Mouse (Mus musculus) neutrophil, adult 5-6 weeks (primary cell): Measurements from ENCODE around the gene Crlf1. TPM values are rescaled to one million over a fixed set of nuclear protein-coding genes. Genes with fewer than 3 reads are reported as not detected.
A peak's percentile ranks its signal among the peaks of the same experiment; 100 is the strongest.

Source experiments
- ATAC-seq: fragments of 151-379, 151-347 bp; 2 replicates; pipeline ENCODE4 v1.8.0; 2017; ENCODE audit warnings: mild to moderate bottlenecking, moderate TSS enrichment; ENCODE audit not compliant: insufficient number of reproducible peaks, poor library complexity, low FRiP score, severe bottlenecking; ENCODE audit errors: extremely low read depth
- total RNA-seq: library from RNA; stranded (forward); fragments of 200-1000 nt; gene quantifications from 2 replicates; pipeline ENCODE4 v1.2.3, GENCODE M21; 2017

The Crlf1 gene
- total RNA-seq, 1 experiment from 2014 or later = not detected

- ATAC-seq = no peak
Observed at GRCm38 (mm10) chr8:70511770-70512169, 18.8 kb downstream of the Crlf1 start.

GRCm38 (mm10) chr8:70512253-70512903, 19.4 kb downstream of the Crlf1 start:
- no peak for ATAC-seq

GRCm38 (mm10) chr8:70513441-70513840, 20.5 kb downstream of the Crlf1 start:
- no peak for ATAC-seq

DNA sequence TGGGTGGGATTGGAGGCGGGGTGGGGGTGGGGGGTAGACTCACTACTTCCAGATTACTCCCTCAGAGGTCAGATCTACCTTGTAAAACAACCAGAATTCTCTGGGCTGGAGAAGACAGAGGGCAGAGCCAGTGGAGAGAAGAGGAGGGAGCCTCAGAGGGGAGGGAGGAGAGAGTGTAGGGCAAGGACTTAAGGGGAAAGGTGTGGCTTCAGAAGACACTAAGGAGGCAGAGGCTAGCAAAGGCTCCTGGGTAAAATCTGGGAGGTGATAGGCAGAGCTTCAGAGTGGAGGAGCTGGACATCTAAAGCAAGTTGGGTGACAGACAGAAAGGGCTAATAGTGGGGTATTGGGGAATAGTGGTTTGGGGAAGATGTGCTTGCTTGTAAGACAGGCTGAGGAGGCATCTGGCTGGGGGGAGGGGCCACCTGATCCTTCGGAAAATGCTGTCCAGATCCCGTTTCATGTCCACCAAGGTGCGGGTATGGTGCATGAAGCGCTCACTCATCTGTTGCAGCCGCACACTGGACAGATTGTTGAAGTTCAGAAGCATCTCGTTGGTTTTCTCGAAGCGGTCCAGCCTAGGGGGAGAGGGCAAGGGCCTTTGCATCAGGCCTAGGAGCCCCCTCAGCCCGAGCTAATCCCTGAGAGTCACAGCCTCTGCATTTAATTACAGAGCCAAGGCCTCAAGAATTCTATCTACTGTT, 25.1 kb downstream of the Crlf1 start:
- ATAC-seq = no peak

GRCm38 (mm10) chr8:70519043-70519442, 26.1 kb downstream of the Crlf1 start:
- ATAC-seq = no peak

GRCm38 (mm10) chr8:70519606-70520005, 26.6 kb downstream of the Crlf1 start:
- ATAC-seq = no peak

- ATAC-seq = peak; percentile 91
Observed at GRCm38 (mm10) chr8:70522592-70523403, 29.8 kb downstream of the Crlf1 start.

DNA sequence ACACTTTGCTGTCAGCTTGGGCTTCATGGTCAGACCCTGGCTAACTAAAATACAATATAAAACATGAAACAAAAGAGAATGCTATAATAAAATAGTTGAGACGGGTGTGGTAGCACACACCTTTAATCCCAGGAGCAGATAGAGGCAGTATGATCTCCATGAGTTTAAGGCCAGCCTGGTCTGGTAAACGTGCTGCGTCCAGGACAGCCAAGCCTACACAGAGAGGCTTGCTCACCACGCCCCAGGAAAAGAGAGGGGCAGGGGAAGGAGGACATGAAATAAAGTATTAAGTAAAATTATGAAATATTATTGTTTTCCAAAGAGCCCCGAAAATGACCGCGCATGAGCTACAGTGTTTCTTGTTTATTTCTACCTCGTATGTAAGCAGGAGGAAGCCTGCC, 34.2 kb downstream of the Crlf1 start:
- ATAC-seq = no peak

- peak; percentile 89 for ATAC-seq
Observed at GRCm38 (mm10) chr8:70527512-70528181, 34.7 kb downstream of the Crlf1 start, which contains the start of the genes Fkbp8 and Kxd1. TSS of gene Fkbp8 (plus strand) at chr8:70527724. TSS of gene Kxd1 (minus strand) at chr8:70527956.

- no peak for ATAC-seq
Observed at GRCm38 (mm10) chr8:70528182-70528797, 35.3 kb downstream of the Crlf1 start.

- ATAC-seq = no peak
Observed at GRCm38 (mm10) chr8:70529299-70529698, 36.3 kb downstream of the Crlf1 start.

- ATAC-seq = no peak
Observed at GRCm38 (mm10) chr8:70529741-70530161, 36.8 kb downstream of the Crlf1 start.

GRCm38 (mm10) chr8:70530314-70530713, 37.4 kb downstream of the Crlf1 start:
- no peak for ATAC-seq

GRCm38 (mm10) chr8:70534281-70534680, 41.3 kb downstream of the Crlf1 start:
- ATAC-seq = no peak

GRCm38 (mm10) chr8:70535221-70535620, 42.3 kb downstream of the Crlf1 start:
- ATAC-seq = no peak

DNA sequence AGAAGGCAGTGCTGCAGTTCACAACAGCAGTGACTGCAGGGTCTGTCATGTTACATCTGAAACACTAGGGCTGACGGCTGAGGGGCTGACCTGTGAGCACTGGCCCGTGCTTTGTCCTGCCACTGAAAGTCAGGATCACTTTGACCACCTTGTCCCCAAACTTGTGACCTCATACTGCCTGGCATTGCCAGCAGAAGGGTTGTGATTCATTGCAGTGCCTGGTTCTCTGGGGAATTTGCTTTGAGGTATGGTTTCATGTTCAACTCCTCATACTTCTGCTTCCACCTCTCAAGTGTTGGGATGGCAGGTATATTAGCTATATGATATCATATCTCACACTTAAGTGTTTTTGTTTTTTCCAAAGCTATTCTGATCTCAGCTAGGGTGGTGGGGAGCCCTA, 42.7 kb downstream of the Crlf1 start:
- ATAC-seq = no peak

DNA sequence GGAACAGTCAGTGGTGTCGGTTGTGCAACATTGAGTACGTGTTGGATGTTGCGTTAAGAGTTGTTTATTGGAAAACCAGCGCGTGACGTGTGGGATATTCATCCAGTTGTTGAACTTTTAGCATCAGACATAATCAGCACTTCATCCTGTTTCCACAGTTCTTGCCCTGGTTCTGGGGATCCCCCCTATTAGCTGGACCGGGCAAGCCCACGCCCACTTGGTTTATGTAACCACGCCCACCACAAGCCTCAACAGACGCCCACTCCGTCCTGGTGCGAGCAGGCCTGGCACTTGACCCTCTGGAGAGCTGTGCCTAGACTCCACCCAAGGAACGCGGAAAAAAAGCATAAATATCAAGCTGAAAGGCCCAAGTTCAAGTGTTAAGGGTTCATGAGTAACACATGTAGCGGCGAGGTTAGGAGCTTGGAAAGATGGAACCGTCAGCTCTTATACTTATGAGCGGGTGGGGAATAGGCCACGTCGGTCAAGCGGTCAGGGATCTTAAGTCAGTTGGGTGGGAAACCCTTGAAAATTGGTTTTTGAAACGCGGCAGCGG, 45.1 kb downstream of the Crlf1 start:
- peak; percentile 4; the same call in 1 of the 2 replicates for ATAC-seq

GRCm38 (mm10) chr8:70538633-70539076, 45.7 kb downstream of the Crlf1 start:
- peak; percentile 68 for ATAC-seq
